Comparison of ENCODE assay signal across 15 mouse cellular contexts in the genomic region with DNA sequence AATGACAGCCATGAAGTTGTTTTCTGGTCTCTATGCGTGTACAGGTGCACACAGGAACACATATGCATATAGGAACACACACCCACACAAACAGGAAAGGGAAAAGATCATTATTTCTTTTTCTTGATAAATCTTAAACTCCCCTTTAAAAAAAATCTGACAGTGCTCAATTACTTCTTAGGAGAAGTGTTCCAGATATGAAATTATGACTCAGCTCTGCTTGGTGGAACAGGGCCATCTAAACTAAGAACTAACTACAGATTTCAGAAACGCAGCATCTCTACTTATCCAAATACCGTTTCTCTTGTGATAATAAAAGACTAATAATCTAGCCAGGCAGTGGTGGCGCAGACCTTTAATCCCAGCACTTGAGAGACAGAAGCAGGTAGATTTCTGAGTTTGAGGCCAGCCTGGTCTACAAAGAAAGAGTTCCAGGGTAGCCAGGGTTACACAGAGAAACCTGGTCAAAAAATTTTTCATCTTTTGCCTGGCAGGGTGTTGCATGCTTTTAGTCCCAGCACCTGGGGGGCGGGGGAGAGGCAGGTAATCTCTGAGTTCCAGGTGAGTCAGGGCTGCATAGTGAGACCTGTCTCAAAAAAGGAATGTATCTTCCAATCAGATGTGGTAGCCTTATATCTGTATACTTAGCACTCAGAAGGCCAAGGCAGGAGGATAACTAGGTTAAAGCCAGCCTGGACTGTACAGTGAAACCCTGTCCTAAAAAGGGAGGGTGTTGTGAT.
"Had no signal": no experiment of that assay in that cellular context is flagged by ENCODE, and none has a peak within 500 bp of the region (broad histone marks: within the 10 kb centered on the region; RNA-seq: fewer than 3 reads in every experiment).

No protein-coding gene starts in this region.

- H3K4me1 ChIP-seq: midbrain, embryonic 10.5 days; midbrain, embryonic 13.5 days; stomach, embryonic 15.5 days had no signal

- DNase-seq: lung, adult 18-20 months; lung, embryonic 14.5 days; lung, postnatal 10 days; lung, postnatal 4 days; thymus, adult 2 months; thymus, postnatal 25 days; thymus, postnatal 4 days had no signal

- H3K4me3 ChIP-seq: midbrain, embryonic 10.5 days; midbrain, embryonic 13.5 days; midbrain, embryonic 15.5 days; myocyte; neural tube, embryonic 13.5 days; neural tube, embryonic 15.5 days; stomach, embryonic 15.5 days had no signal

- H3K27me3 ChIP-seq: midbrain, embryonic 13.5 days; midbrain, embryonic 15.5 days; neural tube, embryonic 13.5 days; neural tube, embryonic 15.5 days; stomach, embryonic 15.5 days had no signal

- H3K9ac ChIP-seq: lung, embryonic 14.5 days; midbrain, embryonic 13.5 days; midbrain, embryonic 15.5 days; neural tube, embryonic 13.5 days; neural tube, embryonic 15.5 days; stomach, embryonic 15.5 days had no signal

- H3K27ac ChIP-seq: midbrain, embryonic 10.5 days; midbrain, embryonic 13.5 days; midbrain, embryonic 15.5 days; neural tube, embryonic 13.5 days; neural tube, embryonic 15.5 days; stomach, embryonic 15.5 days; stomach, postnatal 0 days had no signal

- ATAC-seq: midbrain, embryonic 13.5 days; midbrain, embryonic 15.5 days had no signal

- H3K36me3 ChIP-seq: midbrain, embryonic 10.5 days; stomach, embryonic 15.5 days had no signal

- H3K4me2 ChIP-seq: lung, embryonic 14.5 days; midbrain, embryonic 13.5 days; midbrain, embryonic 15.5 days; neural tube, embryonic 13.5 days; neural tube, embryonic 15.5 days; stomach, embryonic 15.5 days had no signal

- H3K9me3 ChIP-seq: midbrain, embryonic 13.5 days; midbrain, embryonic 15.5 days; neural tube, embryonic 13.5 days; neural tube, embryonic 15.5 days; stomach, embryonic 15.5 days had no signal
